8 mouse cellular contexts compared by ENCODE assay signal in the genomic region with DNA sequence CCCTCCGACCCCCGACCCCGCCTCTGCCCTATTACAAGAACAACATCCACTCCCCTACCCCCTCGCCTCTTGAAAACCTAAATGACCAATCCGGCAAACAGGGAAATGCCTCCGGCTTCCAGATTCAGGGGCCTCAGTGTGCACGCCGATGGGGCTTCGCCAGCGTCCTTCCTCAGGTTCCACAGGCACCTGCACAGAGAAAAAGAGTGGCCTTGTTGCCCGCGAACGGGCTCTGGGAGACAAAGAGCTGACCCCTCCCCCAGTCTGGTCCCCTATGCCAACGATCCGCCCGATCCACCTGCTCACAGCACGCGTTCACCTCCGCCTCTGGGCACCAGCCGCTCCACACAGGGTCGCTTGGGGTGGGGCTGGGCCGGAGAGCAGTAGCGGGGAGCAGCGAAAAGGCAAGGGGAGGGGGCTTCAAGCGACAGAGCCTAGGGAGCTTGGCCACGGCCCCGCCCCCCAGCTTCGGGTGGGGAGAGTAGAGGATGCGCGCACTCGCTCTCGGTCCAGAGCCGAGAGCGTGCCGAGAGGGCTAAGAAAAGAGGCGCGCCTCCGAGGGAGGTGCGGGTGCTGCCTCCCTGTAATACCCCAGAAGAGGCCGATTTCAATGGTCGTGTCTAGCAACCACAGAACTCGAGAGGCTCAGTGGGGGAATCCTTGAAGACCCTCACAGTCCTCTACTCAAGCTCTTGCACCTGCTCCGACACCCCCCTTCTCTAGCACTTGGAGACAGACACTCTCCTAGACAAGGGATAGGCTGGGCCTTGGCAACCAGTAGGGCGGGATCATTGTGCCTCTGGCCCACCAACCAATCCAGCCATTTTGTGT. TPM values are rescaled to one million over a fixed set of nuclear protein-coding genes. Genes with fewer than 3 reads are reported as not detected.
DNase-seq lines count a peak whose midpoint lies in the region; ATAC-seq and TF ChIP-seq lines count a peak whose summit lies in the region.

A gene (minus strand): TSS at position 669 of the 831 bp plus-strand sequence.

- H3K27ac ChIP-seq in kidney, embryonic 15.5 days = 0 out of 2 replicates have a peak within 1 kb of the TSS, but pooled peaks have one; percentile 2
- no peak within 1 kb of the TSS for H3K27ac ChIP-seq in bone marrow macrophage, adult 2 months (ENCODE audit: insufficient read depth, low read depth, low read length)
- no peak within 1 kb of the TSS for H3K27ac ChIP-seq in embryonic facial prominence, embryonic 14.5 days (replicated peaks; ENCODE audit: low read depth, low read length)
- H3K27ac ChIP-seq in stomach, embryonic 15.5 days = no peak within 1 kb of the TSS

- TF ChIP-seq POLR2A in bone marrow macrophage, adult 2 months (IDR thresholded peaks at IDR 0.05; ENCODE audit: borderline replicate concordance, low read depth, low read length) = no peak

- H3K9me3 ChIP-seq in kidney, embryonic 15.5 days (replicated peaks) = no peaks in the 10 kb centered on the region
- no peaks in the 10 kb centered on the region for H3K9me3 ChIP-seq in embryonic facial prominence, embryonic 14.5 days (ENCODE audit: control insufficient read depth, low read length)
- H3K9me3 ChIP-seq in stomach, embryonic 15.5 days = no peaks in the 10 kb centered on the region

- no peak for TF ChIP-seq CTCF in bone marrow macrophage, adult 2 months (IDR thresholded peaks at IDR 0.05; ENCODE audit: low read depth, low read length)

- H3K4me2 ChIP-seq in kidney, embryonic 15.5 days = peak within 1 kb of the TSS; percentile 91
- H3K4me2 ChIP-seq in embryonic facial prominence, embryonic 14.5 days (ENCODE audit: low read depth, low read length) = peak within 1 kb of the TSS; percentile 83
- H3K4me2 ChIP-seq in stomach, embryonic 15.5 days = peak within 1 kb of the TSS; percentile 93

- peak within 1 kb of the TSS; percentile 57 for H3K4me3 ChIP-seq in kidney, embryonic 15.5 days (replicated peaks)
- peak within 1 kb of the TSS; percentile 20 for H3K4me3 ChIP-seq in bone marrow macrophage, adult 2 months (ENCODE audit: insufficient read depth, low read length)
- H3K4me3 ChIP-seq in embryonic facial prominence, embryonic 14.5 days (ENCODE audit: low read depth, low read length) = peak within 1 kb of the TSS; percentile 46
- H3K4me3 ChIP-seq in stomach, embryonic 15.5 days (replicated peaks) = peak within 1 kb of the TSS; percentile 53

- H3K9ac ChIP-seq in kidney, embryonic 15.5 days = peak within 1 kb of the TSS; percentile 62
- H3K9ac ChIP-seq in embryonic facial prominence, embryonic 14.5 days (ENCODE audit: low read depth, low read length) = peak within 1 kb of the TSS; percentile 58
- peak within 1 kb of the TSS; percentile 22; the same call in 1 of the 2 replicates for H3K9ac ChIP-seq in stomach, embryonic 15.5 days

- H3K4me1 ChIP-seq in kidney, embryonic 15.5 days = peaks cover 35% of the 10 kb centered on the region
- peaks cover 7% of the 10 kb centered on the region; the same call in 1 of the 2 replicates for H3K4me1 ChIP-seq in bone marrow macrophage, adult 2 months (ENCODE audit: control insufficient read depth, insufficient read depth, low read length)
- H3K4me1 ChIP-seq in embryonic facial prominence, embryonic 14.5 days (ENCODE audit: control insufficient read depth, insufficient read depth, low read length) = peaks cover 18% of the 10 kb centered on the region
- H3K4me1 ChIP-seq in stomach, embryonic 15.5 days = peaks cover 30% of the 10 kb centered on the region

- no peaks in the 10 kb centered on the region for H3K36me3 ChIP-seq in kidney, embryonic 15.5 days
- H3K36me3 ChIP-seq in embryonic facial prominence, embryonic 14.5 days (ENCODE audit: control insufficient read depth, insufficient read depth, low read length) = no peaks in the 10 kb centered on the region
- no peaks in the 10 kb centered on the region for H3K36me3 ChIP-seq in stomach, embryonic 15.5 days

- no peak for DNase-seq in kidney, adult 11 months
- DNase-seq in embryonic facial prominence, embryonic 14.5 days (ENCODE audit: low spot score) = peak; percentile 62
- peak; percentile 74 for DNase-seq in layer of hippocampus, adult 9-11 months
- peak; percentile 34 for DNase-seq in lung, postnatal 36 days
- no peak for DNase-seq in yolk sac, embryonic 10.5 days (ENCODE audit: low spot score)

- H3K27me3 ChIP-seq in kidney, embryonic 15.5 days = peaks cover 51% of the 10 kb centered on the region
- peaks cover 47% of the 10 kb centered on the region for H3K27me3 ChIP-seq in embryonic facial prominence, embryonic 14.5 days (replicated peaks; ENCODE audit: control insufficient read depth, insufficient read depth, low read length)
- peaks cover 22% of the 10 kb centered on the region for H3K27me3 ChIP-seq in stomach, embryonic 15.5 days (replicated peaks)

- peak; percentile 72 for ATAC-seq in kidney, embryonic 15.5 days (replicated peaks; ENCODE audit: low FRiP score)
- ATAC-seq in embryonic facial prominence, embryonic 14.5 days (ENCODE audit: low read depth) = peak; percentile 80
- ATAC-seq in stomach, embryonic 15.5 days (ENCODE audit: insufficient read depth, low FRiP score, low read depth) = 0 out of 2 replicates have a peak, but pooled peaks have one; percentile 17

- under 1% methylated on average over 44 of the region's 44 CpGs for WGBS in kidney, embryonic 15.5 days
- 2% methylated on average over 34 of the region's 44 CpGs for WGBS in embryonic facial prominence, embryonic 14.5 days
- 1% methylated on average over 44 of the region's 44 CpGs for WGBS in stomach, embryonic 15.5 days

RNA-seq across cellular contexts. Expression of the gene that starts here (rescaled TPM):
- polyA plus RNA-seq in kidney, embryonic 15.5 days (2015; fragmentation: Nextera tagmentation; extraction: Ambion mirVana) = 4.4 and 4.9 TPM in 2 replicates
- not detected in 2 replicates for polyA plus RNA-seq in bone marrow macrophage, adult 2 months (2012; ENCODE audit: insufficient read depth, insufficient read length, missing spikeins)
- polyA plus RNA-seq in embryonic facial prominence, embryonic 14.5 days (2014; fragmentation: Nextera tagmentation; extraction: Ambion mirVana) = 2.3 and 2.7 TPM in 2 replicates
- polyA plus RNA-seq in stomach, embryonic 15.5 days (2015; fragmentation: Nextera tagmentation; extraction: Ambion mirVana) = 3.2 and 4.3 TPM in 2 replicates

Comparison
In these comparisons a context has a peak if more than half of its experiments do, and no peak if none do; other contexts are left out.
1. ATAC-seq: peak in every context shown above with its lines; median percentile 80 in embryonic facial prominence, embryonic 14.5 days; 72 in kidney, embryonic 15.5 days; 17 in stomach, embryonic 15.5 days.
2. DNase-seq: peak in embryonic facial prominence, embryonic 14.5 days (single experiment), layer of hippocampus, adult 9-11 months (single experiment) and lung, postnatal 36 days (single experiment); none in kidney, adult 11 months (single experiment) and yolk sac, embryonic 10.5 days (single experiment).
3. Peak in every context shown above with its lines, with median percentiles within 50 percentile points of each other: H3K4me2 ChIP-seq, H3K4me3 ChIP-seq and H3K9ac ChIP-seq.